Mouse (Mus musculus) limb, embryonic 14.5 days (tissue): ENCODE measurements at regions not wholly inside any gene's neighbourhood (a gene's known extent, or its start where the extent isn't known, plus 50 kb on each side); places are given as distances from the start of the nearest gene placed in this dataset.
A peak's percentile ranks its signal among the peaks of the same experiment; 100 is the strongest.

Source experiments
- ATAC-seq: fragments of 200-750 bp; cut with Nextera tagmentation; 2 replicates; pipeline ENCODE4 v1.8.0; 2017; ENCODE audit warnings: low read depth, moderate number of reproducible peaks, moderate TSS enrichment; ENCODE audit not compliant: low FRiP score
- DNase-seq: peaks from one replicate; pipeline ENCODE4 v3.0.0-alpha.2; 2015; ENCODE audit warnings: low spot score
- H3K27ac ChIP-seq: fragments of 300-500 bp; sonication (generic); replicated peaks from 2 replicates; pipeline ENCODE4 v1.5.1; 2014; ENCODE audit warnings: low read depth, mild to moderate bottlenecking, low read length, moderate library complexity, mixed read lengths
- H3K27me3 ChIP-seq: fragments of 300-500 bp; sonication (generic); 2 replicates; pipeline ENCODE4 v1.6.1; 2014; ENCODE audit warnings: low read length, mixed read lengths; ENCODE audit not compliant: control insufficient read depth, insufficient read depth
- H3K36me3 ChIP-seq: fragments of 300-500 bp; sonication (generic); 2 replicates; pipeline ENCODE4 v1.6.1; 2014; ENCODE audit warnings: mild to moderate bottlenecking, low read length, moderate library complexity, mixed read lengths; ENCODE audit not compliant: control insufficient read depth, insufficient read depth
- H3K4me1 ChIP-seq: fragments of 300-500 bp; sonication (generic); 2 replicates; pipeline ENCODE4 v1.6.1; 2014; ENCODE audit warnings: antibody characterized with exemption, low read length, mixed read lengths; ENCODE audit not compliant: control insufficient read depth, insufficient read depth
- H3K4me2 ChIP-seq: fragments of 300-500 bp; sonication (generic); replicated peaks from 2 replicates; pipeline ENCODE4 v1.6.1; 2014; ENCODE audit warnings: low read depth, mild to moderate bottlenecking, low read length, moderate library complexity; ENCODE audit not compliant: severe bottlenecking
- H3K4me3 ChIP-seq: fragments of 300-500 bp; sonication (generic); replicated peaks from 2 replicates; pipeline ENCODE4 v1.5.1; 2014; ENCODE audit warnings: low read length
- H3K9ac ChIP-seq: fragments of 300-500 bp; sonication (generic); 2 replicates; pipeline ENCODE4 v1.6.1; 2014; ENCODE audit warnings: mild to moderate bottlenecking, low read depth, low read length, moderate library complexity; ENCODE audit not compliant: severe bottlenecking
- H3K9me3 ChIP-seq: fragments of 300-500 bp; sonication (generic); 2 replicates; pipeline ENCODE4 v1.6.1; 2016; ENCODE audit warnings: low read length; ENCODE audit not compliant: control insufficient read depth
- POLR2A ChIP-seq: fragments of 200-500 bp; IDR thresholded peaks from 2 replicates; pipeline ENCODE4 v1.8.0; 2012; ENCODE audit warnings: inconsistent platforms, mild to moderate bottlenecking, moderate library complexity, borderline replicate concordance; ENCODE audit not compliant: insufficient read depth, insufficient read length; ENCODE audit errors: extremely low read depth
- WGBS: fragments of 180-500 bp; shearing (Covaris S2); extraction: QIAGEN DNeasy Blood & Tissue Kit; methylation state at CpG from one replicate; pipeline ENCODE4 v1.1.7; 2014; 5-methylcytosine and 5-hydroxymethylcytosine counted together

GRCm38 (mm10) chr2:159055780-159056179 is 261.2 kb downstream of the Dhx35 start:
- no peaks in the 10 kb centered on the region for H3K36me3 ChIP-seq
- ATAC-seq (no peak), DNase-seq (no peak)
- H3K27me3 ChIP-seq: no peaks in the 10 kb centered on the region
- H3K4me1 ChIP-seq: no peaks in the 10 kb centered on the region
- H3K4me2 ChIP-seq: no peak overlapping the region
- no peak overlapping the region for H3K4me3 ChIP-seq
- WGBS: 45% methylated on average over 6 of the region's 6 CpGs
- no peak overlapping the region for H3K9ac ChIP-seq
- no peak for TF ChIP-seq POLR2A
- no peaks in the 10 kb centered on the region for H3K9me3 ChIP-seq
- H3K27ac ChIP-seq: no peak overlapping the region

- Histone ChIP-seq H3K9me3 (no peaks in the 10 kb centered on the region), H3K27ac (no peak overlapping the region), H3K4me2 (no peak overlapping the region), H3K4me3 (no peak overlapping the region), H3K36me3 (no peaks in the 10 kb centered on the region), H3K9ac (no peak overlapping the region), H3K4me1 (no peaks in the 10 kb centered on the region), H3K27me3 (no peaks in the 10 kb centered on the region)
- TF ChIP-seq POLR2A: no peak
- ATAC-seq: no peak
- 78% methylated on average over 3 of the region's 3 CpGs for WGBS
- no peak for DNase-seq
Observed at GRCm38 (mm10) chr2:159056960-159057359, 262.4 kb downstream of the Dhx35 start.

GRCm38 (mm10) chr2:159057506-159057905 is 262.9 kb downstream of the Dhx35 start:
- Histone ChIP-seq H3K27me3 (no peaks in the 10 kb centered on the region), H3K4me3 (no peak overlapping the region), H3K9ac (no peak overlapping the region), H3K4me1 (no peaks in the 10 kb centered on the region), H3K27ac (no peak overlapping the region), H3K36me3 (no peaks in the 10 kb centered on the region), H3K9me3 (no peaks in the 10 kb centered on the region), H3K4me2 (no peak overlapping the region)
- ATAC-seq (no peak), DNase-seq (no peak)
- TF ChIP-seq POLR2A: no peak
- 71% methylated on average over 5 of the region's 5 CpGs for WGBS

- H3K4me2 ChIP-seq: no peak overlapping the region
- DNase-seq: peak; percentile 28
- H3K4me3 ChIP-seq: no peak overlapping the region
- 79% methylated on average over 2 of the region's 2 CpGs for WGBS
- no peaks in the 10 kb centered on the region for H3K9me3 ChIP-seq
- no peaks in the 10 kb centered on the region for H3K27me3 ChIP-seq
- H3K36me3 ChIP-seq: no peaks in the 10 kb centered on the region
- no peak for TF ChIP-seq POLR2A
- no peaks in the 10 kb centered on the region for H3K4me1 ChIP-seq
- ATAC-seq: no peak
- no peak overlapping the region for H3K9ac ChIP-seq
- H3K27ac ChIP-seq: no peak overlapping the region
Observed at GRCm38 (mm10) chr2:159062266-159062665, 267.7 kb downstream of the Dhx35 start.

GRCm38 (mm10) chr2:159062666-159063065 is 268.1 kb downstream of the Dhx35 start:
- Histone ChIP-seq H3K4me1 (no peaks in the 10 kb centered on the region), H3K27me3 (no peaks in the 10 kb centered on the region), H3K9ac (no peak overlapping the region), H3K9me3 (no peaks in the 10 kb centered on the region), H3K27ac (no peak overlapping the region), H3K4me3 (no peak overlapping the region), H3K36me3 (no peaks in the 10 kb centered on the region), H3K4me2 (no peak overlapping the region)
- no peak for TF ChIP-seq POLR2A
- DNase-seq (no peak), ATAC-seq (no peak)
- 59% methylated on average over 2 of the region's 2 CpGs for WGBS

- no peak for DNase-seq
Observed at GRCm38 (mm10) chr2:159064403-159064970, 269.9 kb downstream of the Dhx35 start.

More at GRCm38 (mm10) chr2:159064403-159064970, 269.9 kb downstream of the Dhx35 start:
- no peaks in the 10 kb centered on the region for H3K4me1 ChIP-seq
- WGBS: 46% methylated on average over 9 of the region's 9 CpGs
- ATAC-seq: peak; percentile 60; the same call in 1 of the 2 replicates
- no peaks in the 10 kb centered on the region for H3K36me3 ChIP-seq
- H3K4me3 ChIP-seq: no peak overlapping the region
- no peak overlapping the region for H3K9ac ChIP-seq
- H3K27me3 ChIP-seq: no peaks in the 10 kb centered on the region
- no peak overlapping the region for H3K27ac ChIP-seq
- no peak overlapping the region for H3K4me2 ChIP-seq
- no peak for TF ChIP-seq POLR2A
- no peaks in the 10 kb centered on the region for H3K9me3 ChIP-seq
